Mouse (Mus musculus): Measurements from ENCODE around the gene Dach1. TPM values are rescaled to one million over a fixed set of nuclear protein-coding genes. Genes with fewer than 3 reads are reported as not detected.
A peak's percentile ranks its signal among the peaks of the same experiment; 100 is the strongest.

Gene Dach1
- total RNA-seq, 1 experiment from 2014 or later: 8.1 TPM

DNA sequence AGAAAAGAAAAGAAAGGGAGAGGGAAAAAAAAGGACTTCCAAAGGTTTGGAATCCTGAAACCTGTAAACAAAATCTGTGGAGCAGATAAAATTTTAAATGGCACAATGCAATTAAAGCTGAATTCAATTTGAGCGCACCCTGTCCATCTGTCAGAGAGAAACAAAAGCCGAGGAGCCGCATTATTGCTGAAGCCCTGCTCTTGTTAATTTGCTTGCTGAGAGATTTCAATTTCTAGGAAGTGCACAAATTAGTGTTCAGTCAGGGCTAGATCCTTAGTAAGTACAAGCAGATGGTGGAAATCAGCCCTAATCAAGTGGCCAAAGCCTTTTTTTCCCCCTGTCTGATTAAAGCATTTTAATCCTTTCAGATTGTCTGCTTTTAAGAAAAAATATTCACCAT, 60.8 kb downstream of the Dach1 start:
- no peak for DNase-seq

DNA sequence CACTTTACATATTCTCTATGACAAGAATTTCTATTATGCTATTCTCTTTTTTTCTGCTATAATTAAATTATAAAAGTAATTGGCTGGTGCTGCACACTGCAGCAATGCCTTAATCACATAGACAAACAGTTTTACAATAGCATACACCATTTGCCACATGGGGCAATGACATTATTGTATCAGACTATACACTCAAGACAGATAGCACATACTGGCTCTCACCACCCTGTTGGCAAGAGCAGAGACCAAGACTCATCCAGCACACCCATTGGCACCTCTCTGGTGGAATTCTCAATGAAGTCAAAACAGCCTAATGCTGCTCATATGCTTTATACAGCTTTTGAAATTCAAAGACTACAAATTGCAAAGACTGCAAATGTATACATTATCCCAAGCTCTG, 63.4 kb downstream of the Dach1 start:
- DNase-seq: no peak

DNA sequence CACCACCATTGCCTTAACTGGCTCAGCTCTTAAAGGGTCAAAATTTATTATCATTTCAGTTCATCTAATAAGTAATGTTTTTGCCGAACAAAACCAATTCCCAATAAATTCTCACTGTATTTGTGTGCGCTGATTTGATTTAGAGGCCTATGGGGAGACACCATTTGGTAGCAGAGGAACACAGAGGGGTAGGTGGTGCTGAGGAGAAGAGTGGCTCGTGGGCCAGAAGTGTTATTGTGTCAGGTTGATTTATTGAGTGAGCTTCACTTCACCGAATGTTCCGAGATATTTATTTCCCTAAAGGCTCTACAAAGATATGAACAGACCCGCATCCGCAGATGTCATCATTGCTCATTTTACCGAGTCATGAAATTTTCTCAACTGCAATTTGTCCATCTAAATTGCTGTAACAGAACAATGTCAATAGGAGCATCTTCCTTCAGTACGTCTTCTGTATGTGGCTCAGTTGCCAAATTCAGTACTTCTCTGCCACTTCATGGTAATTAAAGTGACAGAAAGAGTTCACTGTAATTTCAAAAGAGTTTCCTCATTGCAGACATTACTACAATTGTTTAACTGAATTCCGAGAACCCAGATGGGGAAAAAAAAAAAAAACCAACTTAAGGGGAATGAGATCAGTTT, 65.1 kb downstream of the Dach1 start:
- no peak for DNase-seq

DNA sequence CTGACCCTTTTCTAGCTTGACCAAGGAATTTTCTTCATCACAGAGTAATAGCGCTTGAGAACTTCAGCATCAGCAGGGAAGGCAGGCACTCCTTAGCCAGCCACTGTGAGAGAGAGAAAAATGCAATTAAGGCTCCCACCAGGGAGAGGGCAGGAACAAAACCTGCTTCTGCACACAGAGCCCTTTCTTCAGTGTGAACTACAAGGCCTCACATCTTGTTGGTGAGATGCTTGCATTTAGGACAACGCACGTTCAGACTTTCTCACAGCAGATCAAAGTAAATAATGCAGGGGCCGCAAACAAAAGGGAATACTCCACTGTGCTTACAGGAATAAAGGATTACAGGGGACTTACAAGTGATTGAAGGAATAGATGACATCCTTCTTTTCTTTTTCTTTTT, 74.3 kb downstream of the Dach1 start:
- DNase-seq: no peak

DNA sequence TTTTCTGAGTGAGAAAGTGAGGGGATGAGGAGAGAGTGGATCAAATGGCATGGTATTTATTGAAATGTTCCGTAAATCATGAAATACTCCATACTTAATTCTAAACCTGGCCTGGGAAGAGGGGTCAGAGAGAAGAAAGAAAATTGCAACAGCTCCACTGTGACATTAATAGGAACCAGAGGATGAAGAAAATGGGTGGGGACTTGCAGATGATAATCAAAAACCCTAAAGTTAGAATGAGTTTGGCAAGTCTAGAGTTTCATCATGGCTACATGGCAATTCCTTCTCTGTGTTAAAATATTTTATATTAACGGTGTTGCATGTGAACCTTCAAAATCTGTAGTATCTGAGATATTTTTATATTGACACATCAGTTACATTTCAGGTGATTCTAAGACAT, 80.3 kb downstream of the Dach1 start:
- DNase-seq: no peak

DNA sequence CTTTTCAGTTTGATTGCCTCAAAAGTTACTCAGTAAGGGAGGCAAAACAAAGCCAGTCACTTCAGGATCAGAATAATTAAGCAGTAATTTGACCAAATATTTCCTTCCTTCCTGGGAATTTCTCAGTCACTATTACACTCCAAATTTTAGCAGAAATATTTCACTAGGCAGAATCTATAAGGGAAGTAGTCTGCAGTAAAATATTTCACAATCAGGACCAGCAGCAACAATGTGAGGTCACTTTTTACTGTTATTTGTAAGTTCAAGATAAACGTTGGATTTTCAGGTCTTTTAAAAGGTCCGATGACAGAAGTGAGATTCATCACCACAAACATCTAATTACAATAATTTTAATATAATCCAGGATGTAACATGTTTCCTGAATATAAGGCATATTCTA, 82.2 kb downstream of the Dach1 start:
- DNase-seq: no peak

DNA sequence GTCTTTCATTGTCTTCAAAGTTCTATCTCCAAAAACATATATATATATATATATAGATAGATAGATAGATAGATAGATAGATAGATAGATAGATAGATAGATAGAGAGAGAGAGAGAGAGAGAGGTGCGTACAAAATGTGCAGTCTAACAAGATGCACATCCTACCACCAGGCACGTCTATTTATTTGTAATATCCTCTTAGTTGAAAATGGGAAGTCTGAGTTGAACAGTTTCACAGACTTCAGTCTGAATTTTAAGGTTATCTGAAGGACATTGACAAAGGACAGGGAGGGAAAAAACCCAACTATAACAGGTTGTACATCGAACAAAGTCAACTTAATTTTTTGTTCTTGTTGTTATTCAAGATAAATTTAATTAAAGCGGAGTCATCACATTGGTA, 82.8 kb downstream of the Dach1 start:
- DNase-seq: no peak

DNA sequence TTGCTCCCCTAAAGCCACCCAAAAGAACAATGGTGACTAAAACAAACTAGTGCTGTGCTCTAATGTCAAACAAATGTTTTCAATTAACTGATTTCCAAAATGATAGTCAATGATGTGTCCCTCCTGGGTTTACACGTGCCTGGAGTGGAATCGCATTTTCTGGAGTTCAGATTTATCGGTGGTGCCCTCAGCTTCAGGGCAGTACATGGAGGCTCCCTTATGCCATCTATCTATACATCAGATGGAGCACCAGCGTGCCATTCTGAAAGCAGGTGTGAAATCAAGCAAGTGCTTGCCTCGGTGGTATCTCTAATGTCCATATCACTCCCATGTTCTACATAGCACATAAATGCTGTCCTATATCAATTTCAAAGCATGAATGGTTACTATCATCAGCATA, 84.4 kb downstream of the Dach1 start:
- DNase-seq: no peak

DNA sequence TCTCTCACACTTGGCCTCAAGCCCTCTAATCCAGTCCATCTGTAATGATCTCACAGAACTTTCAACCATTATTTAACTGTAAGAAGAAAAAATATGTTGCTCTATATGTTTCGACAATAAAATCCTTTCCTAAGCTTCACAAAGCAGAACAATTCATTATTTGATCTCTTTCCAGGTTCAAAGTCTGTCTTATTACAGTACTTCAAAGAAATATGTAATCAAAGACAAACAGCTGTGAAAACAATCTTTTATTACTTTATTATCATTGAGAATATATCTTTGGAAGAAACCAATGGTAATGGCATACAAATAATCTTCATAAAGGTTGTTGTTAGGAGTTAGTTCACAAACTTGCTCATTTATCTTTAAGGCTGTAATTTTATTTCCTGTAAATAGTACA, 84.8 kb downstream of the Dach1 start:
- DNase-seq: no peak

DNA sequence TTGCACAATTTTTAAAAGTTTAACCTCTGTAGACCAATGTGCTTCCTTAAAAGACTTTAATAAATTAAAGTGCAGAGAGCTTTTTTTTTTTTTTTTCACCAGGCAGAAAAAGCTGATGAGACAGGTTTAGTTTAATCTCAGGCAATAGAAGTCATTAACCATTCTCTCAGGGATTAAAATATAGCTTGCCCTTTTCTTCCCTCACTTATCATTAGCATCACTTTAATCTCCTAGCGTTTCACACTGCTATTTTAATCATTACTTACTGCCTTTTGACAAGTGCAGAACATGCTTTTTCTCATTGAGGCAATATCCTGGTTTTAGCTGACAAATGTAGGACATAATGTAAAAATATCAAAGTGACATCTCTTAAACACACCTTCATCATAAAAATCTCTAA, 86.1 kb downstream of the Dach1 start:
- DNase-seq: no peak

DNA sequence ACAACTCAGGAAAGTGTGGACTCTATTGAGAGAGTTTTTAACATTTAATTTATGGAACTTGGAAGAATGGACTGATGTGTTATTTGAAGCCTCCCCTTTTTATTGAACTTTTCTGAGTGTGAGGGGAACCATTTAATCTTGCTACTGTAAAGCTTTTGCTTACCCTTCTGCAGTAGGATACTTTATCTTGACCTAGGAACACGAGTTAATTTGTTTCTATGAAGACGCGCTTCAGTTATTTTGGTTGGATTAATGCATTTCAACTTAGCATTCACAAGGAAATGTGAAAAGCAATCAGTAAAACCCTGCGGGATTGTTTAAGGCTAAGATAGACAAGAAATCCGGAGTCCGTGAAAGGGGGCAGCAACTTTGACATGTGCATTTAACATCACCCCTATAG, 89.6 kb downstream of the Dach1 start:
- DNase-seq: no peak

DNA sequence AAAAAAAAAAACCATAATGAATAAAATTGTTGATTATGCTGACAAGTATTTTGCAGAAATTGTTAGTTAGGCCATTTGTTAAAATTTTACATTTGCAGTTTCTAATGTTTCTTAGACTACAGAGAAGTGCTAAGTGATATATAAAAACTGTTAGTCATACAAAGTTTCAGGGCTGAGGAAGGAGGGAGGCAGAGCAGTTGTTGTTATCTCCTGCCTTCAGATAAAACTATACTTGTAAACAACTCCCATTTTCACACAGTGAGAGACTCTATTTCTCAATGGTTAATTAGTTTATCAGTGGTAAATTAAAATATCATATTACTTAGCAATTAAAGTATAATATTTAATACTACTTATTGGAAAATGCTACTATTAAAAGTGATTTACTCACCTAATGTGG, 91.6 kb downstream of the Dach1 start:
- DNase-seq: no peak

DNA sequence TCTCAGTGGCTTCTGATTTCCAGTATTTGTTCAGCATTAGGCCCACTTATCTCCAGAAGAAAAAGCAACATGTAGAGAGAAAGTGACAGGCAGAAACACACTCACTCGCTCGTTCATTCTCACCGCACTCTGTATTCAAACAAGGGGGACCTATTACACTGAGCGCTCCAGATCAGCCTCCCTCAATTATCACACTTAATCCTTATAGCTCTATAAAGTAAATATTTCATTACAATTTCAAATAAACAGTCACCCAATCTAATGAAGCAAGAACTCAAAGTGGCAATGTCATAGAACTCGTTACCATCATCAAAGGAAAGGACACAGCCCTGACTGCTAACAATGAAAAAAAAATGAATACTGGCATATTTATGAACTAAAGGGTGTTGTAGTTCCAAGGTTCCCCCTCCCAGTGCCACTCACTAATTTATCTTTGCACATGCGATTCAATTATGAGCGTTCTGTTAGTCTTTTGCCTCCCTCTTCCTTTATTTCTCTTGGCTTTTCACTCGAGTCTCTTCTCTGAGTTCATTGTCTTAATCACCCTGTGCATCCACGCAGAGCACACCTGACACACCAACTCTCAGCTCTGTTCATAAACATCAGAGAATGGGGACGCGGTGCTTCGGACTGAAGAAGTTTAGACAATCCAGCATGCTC, 96.0 kb downstream of the Dach1 start:
- DNase-seq: no peak

DNA sequence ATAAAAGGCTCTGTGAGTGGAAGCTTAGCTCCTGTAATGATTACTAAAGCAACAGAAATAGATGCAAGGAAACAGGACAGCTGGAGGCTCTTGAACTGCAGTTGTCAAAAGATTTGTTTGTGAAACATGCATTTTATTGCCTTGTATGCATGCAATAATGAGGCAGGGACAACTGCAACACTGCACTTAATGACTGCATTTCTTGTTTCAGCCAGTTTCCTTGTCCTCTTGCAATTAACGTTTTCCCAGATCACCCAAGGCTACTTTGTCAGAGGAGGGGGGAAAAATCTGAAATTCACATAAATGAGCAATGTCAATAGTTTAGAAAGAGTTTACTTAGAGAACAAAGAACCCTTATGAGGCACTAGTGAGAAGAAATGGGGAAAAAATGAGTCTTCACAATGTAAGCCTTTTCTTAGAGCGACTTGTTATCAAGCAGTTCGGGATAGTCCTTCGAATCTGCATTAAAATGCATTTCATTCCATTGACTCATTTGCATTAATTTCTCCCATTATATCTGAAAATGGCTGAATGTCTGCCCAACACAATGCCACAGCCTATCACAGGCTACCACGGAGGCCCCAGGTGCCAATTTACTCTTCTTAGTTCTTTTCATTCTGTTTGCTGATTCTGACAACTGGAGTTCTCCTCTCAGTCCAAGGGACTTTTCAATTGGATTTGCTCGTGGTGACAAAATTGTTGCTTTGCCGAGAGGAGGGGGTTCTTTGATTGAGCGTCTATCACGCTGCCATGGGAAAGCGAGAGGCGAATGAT, 96.7 kb downstream of the Dach1 start:
- no peak for DNase-seq

DNA sequence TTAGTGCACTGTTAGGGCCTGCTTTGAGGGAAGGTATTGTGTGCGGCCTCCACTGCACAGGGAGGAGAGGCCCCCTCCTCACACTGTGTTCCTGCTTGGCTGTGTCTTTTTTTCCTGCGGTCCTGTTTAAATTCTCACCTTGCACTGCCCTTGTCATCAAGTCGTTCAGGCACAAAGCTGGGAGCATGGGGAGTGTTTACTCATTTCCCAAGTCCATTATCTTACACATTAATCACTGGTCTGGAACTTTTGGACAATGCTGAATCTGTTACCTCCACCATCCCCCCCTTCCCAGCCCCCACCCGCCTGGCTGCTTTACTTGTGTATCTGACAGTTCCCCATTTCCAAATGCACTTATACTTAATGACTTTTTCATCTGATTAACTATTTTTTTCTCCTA, 97.7 kb downstream of the Dach1 start:
- no peak for DNase-seq

DNA sequence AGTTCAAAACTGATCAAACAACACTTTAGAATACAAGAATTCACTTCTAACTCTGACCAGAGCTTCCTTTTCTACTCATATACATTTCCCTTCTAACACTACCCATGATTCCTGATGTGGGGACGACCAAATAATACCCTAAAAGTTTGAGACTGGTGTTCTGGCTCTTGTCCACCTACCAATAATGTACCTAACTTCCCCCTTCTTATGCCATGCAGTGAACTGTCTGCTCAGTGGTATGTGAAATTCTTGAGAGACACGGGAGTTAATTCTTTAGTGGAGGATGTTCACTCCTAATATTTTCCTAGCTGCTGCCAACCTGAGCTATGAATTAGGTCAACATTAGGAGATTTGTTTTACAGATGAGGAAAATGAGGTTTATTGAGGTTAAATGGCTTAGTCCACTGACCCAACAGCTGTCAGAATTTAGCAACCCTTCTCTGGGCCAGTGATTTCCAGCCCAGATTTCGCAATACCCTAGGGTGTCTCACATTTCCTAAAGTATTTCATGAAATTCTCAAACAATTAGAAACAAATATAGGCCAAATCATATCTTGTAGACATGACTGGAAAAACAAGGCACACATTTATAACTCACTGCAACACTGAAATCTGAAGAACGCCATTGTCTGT, 102.2 kb downstream of the Dach1 start:
- DNase-seq: peak; percentile 45

DNA sequence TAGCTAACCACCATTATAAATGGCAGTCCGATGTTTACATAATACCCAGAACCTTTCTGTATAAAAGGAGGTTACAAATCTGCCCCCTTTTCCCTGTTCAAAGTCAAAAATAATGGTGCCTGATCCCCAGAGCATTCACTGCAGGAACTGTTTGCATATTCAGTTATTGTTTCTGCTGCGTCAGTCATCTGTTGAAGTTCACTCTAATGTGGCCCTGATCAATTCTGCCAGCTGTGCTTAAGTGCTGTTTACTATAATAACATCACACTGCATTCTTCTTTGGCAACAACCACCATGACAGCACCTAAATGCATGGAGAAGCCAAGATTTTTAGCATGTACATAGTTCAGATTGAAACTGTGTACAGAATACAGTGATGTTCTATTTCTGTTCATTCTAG, 105.4 kb downstream of the Dach1 start:
- no peak for DNase-seq

DNA sequence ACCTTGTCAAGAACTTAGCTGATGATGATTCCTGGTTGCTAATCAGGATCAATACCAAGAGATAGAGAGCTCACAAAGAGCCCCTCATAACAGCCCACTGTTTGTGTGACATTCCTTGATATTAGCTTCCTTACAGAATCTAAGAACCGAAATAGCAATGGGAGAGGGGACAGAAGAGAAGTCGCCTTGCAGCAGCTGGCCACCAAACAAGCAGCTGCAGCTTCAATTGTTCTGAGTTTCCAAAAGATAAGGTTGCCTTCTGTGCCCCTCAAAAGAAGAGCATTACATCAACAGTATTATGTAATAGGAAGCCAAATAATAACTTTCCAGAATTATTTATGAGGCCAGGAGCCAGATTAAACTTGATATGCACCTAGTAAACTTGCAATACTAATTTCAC, 120.2 kb downstream of the Dach1 start:
- no peak for DNase-seq

DNA sequence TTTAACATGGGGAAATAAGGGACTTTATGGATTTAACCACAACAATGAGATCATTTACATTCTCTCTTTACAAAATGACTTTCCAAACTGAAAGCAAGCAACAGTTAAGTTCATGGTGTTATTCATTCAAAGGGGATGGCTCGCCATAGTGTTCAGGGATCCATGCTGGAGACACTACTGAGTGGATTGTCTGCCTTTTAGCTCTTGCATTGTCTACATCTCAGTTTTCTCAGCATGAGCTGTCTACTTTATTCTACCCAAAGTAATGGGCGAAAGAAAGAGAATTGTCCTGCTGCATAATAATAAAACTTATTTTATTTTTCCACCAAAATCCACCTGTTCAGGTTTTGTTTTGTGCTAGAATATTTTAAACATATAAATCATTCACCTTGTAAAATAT, 121.2 kb downstream of the Dach1 start:
- no peak for DNase-seq

DNA sequence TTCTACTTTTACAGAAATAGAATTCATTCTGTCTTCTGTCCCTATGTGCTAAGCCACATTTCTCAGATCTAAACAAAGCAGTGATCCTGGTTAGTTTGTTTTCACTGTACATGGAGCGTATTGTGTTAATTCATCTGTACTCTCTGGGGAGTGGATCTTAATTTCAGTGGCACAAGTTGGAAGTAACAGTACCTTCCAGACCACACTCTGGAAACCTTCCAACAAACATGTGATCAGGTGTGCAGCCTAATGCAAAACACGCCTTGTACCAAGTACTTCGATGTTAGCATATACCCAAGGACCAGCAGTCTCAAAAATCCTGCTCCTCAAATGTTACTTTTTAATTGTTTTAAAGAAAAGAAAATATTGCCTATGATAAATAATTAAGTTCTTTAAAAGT, 121.9 kb downstream of the Dach1 start:
- DNase-seq: no peak

DNA sequence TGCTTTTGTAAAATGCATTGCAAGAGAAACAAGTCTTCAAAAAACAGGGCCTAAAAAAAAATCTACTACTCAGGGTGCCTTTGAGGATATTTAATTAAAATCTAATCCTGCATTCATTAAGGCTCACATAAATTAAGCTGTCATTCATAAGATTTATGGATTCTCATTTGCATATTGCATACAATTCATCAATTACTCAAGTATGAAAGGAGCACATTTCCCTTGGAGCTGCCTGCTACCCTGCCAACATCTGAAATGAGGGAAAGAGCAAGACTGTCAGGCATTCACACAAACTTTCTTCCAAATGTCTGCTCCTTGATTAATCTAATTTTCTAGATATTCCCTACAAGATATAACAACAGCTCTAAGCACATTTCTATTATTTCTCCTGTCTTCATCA, 122.6 kb downstream of the Dach1 start:
- DNase-seq: no peak

DNA sequence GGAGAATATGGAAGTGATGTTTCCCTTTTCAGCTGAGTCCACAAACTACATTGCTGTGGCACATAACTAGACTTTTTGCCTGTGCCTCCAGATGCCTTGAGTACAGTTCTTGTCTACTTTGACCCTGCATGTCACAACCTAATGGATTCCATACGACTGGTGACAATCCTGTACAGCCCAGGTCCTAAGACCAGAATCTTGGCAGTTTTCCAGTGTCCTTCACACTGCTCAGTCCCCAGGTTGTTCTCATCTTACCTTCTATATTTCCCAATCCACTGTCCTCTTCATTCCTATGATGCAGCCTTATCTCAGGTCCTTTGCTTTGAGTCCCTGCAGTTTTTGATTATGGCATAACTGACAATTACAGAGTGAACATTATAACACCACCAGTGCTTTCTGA, 131.0 kb downstream of the Dach1 start:
- DNase-seq: no peak

DNA sequence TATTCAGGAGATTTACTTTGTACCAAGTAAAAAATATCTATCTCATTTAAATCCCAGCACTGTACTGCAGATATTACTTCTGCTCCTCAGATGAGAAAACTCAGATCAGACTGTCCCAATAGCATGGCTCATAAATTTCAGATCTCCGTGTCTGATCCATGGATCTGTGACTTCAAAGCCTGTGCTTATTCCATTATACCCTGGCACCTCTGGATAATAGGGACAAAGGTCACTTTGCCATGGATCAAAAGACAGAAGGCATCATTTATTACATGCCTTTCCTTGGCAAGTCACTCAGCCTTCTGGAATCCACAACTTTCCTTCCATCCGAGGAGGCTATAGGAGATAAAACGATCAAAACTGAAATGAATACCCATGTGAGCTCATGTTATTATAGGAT, 132.4 kb downstream of the Dach1 start:
- no peak for DNase-seq

Measured in adrenal gland, postnatal 14 days (tissue).